33 mouse cellular contexts compared by ENCODE assay signal in genomic region chr17:84818390-84818789, GRCm38 (mm10).
"Had no signal": no experiment of that assay in that cellular context is flagged by ENCODE, and none has a peak within 500 bp of the region (broad histone marks: within the 10 kb centered on the region; RNA-seq: fewer than 3 reads in every experiment).

No protein-coding gene starts in this region.

- H3K9me3 ChIP-seq: heart, embryonic 12.5 days; heart, embryonic 13.5 days; heart, embryonic 15.5 days; hindbrain, embryonic 10.5 days; hindbrain, embryonic 12.5 days; hindbrain, embryonic 13.5 days; hindbrain, embryonic 15.5 days; intestine, embryonic 15.5 days; kidney, embryonic 15.5 days had no signal

- H3K36me3 ChIP-seq: heart, embryonic 12.5 days; heart, embryonic 13.5 days; heart, embryonic 15.5 days; hindbrain, embryonic 10.5 days; hindbrain, embryonic 12.5 days; hindbrain, embryonic 13.5 days; hindbrain, embryonic 15.5 days; intestine, embryonic 15.5 days; kidney, embryonic 15.5 days had no signal

- DNase-seq: heart, postnatal 10 days; heart, postnatal 14 days; heart, postnatal 36 days; kidney, adult 11 months; kidney, adult 18-20 months; kidney, adult 2 months; kidney, adult 8-10 months; kidney, adult 9 months; kidney, postnatal 10 days; kidney, postnatal 14 days; kidney, postnatal 25 days; kidney, postnatal 36 days; kidney, postnatal 4 days; layer of hippocampus, adult 9-11 months; layer of hippocampus, postnatal 36 days had no signal

- ATAC-seq: hindbrain, embryonic 16.5 days; hindbrain, postnatal 0 days; inflammation-experienced regulatory T-cells, adult 6 months; intestine, embryonic 15.5 days; intestine, embryonic 16.5 days; intestine, postnatal 0 days had no signal

- H3K27me3 ChIP-seq: hindbrain, embryonic 12.5 days; hindbrain, embryonic 15.5 days; intestine, embryonic 15.5 days; kidney, embryonic 15.5 days had no signal

- H3K27ac ChIP-seq: heart, embryonic 13.5 days; heart, embryonic 15.5 days; hindbrain, embryonic 10.5 days; hindbrain, embryonic 12.5 days; hindbrain, embryonic 13.5 days; hindbrain, embryonic 14.5 days; hindbrain, embryonic 15.5 days; hindbrain, postnatal 0 days; intestine, embryonic 15.5 days; kidney, embryonic 15.5 days; kidney, postnatal 0 days; layer of hippocampus, adult 2 months; left cerebral cortex, adult 2 months had no signal

- H3K4me2 ChIP-seq: heart, embryonic 12.5 days; heart, embryonic 13.5 days; heart, embryonic 15.5 days; hindbrain, embryonic 12.5 days; hindbrain, embryonic 13.5 days; hindbrain, embryonic 14.5 days; hindbrain, embryonic 15.5 days; intestine, embryonic 15.5 days; kidney, embryonic 15.5 days had no signal

- H3K4me3 ChIP-seq: heart, embryonic 12.5 days; heart, embryonic 13.5 days; heart, embryonic 15.5 days; hindbrain, embryonic 10.5 days; hindbrain, embryonic 12.5 days; hindbrain, embryonic 13.5 days; hindbrain, embryonic 15.5 days; intestine, embryonic 15.5 days; kidney, embryonic 15.5 days; layer of hippocampus, adult 2 months; left cerebral cortex, adult 2 months had no signal

- H3K4me1 ChIP-seq: heart, embryonic 12.5 days; heart, embryonic 13.5 days; heart, embryonic 15.5 days; hindbrain, embryonic 10.5 days; hindbrain, embryonic 12.5 days; intestine, embryonic 15.5 days; kidney, embryonic 15.5 days had no signal

- H3K9ac ChIP-seq: heart, embryonic 12.5 days; heart, embryonic 13.5 days; heart, embryonic 15.5 days; hindbrain, embryonic 12.5 days; hindbrain, embryonic 13.5 days; hindbrain, embryonic 14.5 days; hindbrain, embryonic 15.5 days; intestine, embryonic 15.5 days; kidney, embryonic 15.5 days had no signal
